In the genomic region with DNA sequence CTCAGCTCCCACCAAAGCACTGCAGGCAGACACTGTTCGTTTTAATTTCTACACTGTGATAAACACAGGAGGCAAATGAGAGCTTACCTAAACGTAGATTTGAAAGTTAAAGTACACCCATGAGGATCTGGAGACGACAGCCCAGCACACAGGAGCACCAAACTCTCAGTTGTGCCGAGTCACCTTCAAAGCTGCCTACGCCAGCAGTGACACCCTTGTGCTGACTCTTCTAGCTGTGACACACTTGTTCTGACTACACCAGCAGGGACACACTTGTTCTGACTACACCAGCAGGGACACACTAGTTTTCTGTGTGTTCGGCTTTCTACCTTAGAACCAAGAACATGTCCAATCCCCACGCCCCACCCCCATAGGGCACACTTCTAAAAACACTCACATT, we compare ENCODE assay signal across 25 mouse cellular contexts.
DNase-seq lines count a peak whose midpoint lies in the region; ATAC-seq and TF ChIP-seq lines count a peak whose summit lies in the region.
"Had no signal": no experiment of that assay in that cellular context is flagged by ENCODE, and none has a peak within 500 bp of the region (broad histone marks: within the 10 kb centered on the region; RNA-seq: fewer than 3 reads in every experiment).

No protein-coding gene starts in this region.

- H3K4me1 ChIP-seq in midbrain, embryonic 10.5 days, result peaks cover 17% of the 10 kb centered on the region
- no peaks in the 10 kb centered on the region for H3K4me1 ChIP-seq in midbrain, embryonic 14.5 days (ENCODE audit: control insufficient read depth, insufficient read depth, low read length)
- no peaks in the 10 kb centered on the region for H3K4me1 ChIP-seq in MEL (ENCODE audit: control insufficient read depth in 1 of 2, insufficient read depth in 2 of 2, low read length in 2 of 2)
- 0 out of 2 replicates have a peak, but pooled peaks cover 6% of the 10 kb centered on the region for H3K4me1 ChIP-seq in hindbrain, embryonic 13.5 days (replicated peaks)
- H3K4me1 ChIP-seq: forebrain, embryonic 13.5 days; forebrain, embryonic 15.5 days had no signal

- no peaks in the 10 kb centered on the region for H3K36me3 ChIP-seq in midbrain, embryonic 10.5 days
- no peaks in the 10 kb centered on the region for H3K36me3 ChIP-seq in midbrain, embryonic 14.5 days (ENCODE audit: control insufficient read depth, insufficient read depth, low read length)
- H3K36me3 ChIP-seq in MEL (ENCODE audit: control insufficient read depth in 1 of 2, insufficient read depth in 2 of 2, low read length in 2 of 2), result no peaks in the 10 kb centered on the region
- no peaks in the 10 kb centered on the region for H3K36me3 ChIP-seq in hindbrain, embryonic 13.5 days
- H3K36me3 ChIP-seq: embryonic facial prominence, embryonic 10.5 days; embryonic facial prominence, embryonic 12.5 days; forebrain, embryonic 15.5 days had no signal

- no peaks in the 10 kb centered on the region for H3K79me2 ChIP-seq in MEL (ENCODE audit: control insufficient read depth, insufficient read depth, low read length, poor library complexity)

- no peak for DNase-seq in frontal cortex, postnatal 36 days (ENCODE audit: low spot score in 2 of 2)
- no peak for DNase-seq in midbrain, embryonic 10.5 days (ENCODE audit: low spot score)
- DNase-seq in midbrain, embryonic 14.5 days, result no peak
- DNase-seq in MEL (ENCODE audit: low read depth, low spot score), result peak; percentile 39
- DNase-seq in kidney, postnatal 14 days, result no peak
- DNase-seq: adrenal gland, adult 8-10 months; adrenal gland, postnatal 14 days; adrenal gland, postnatal 36 days; B cell, adult 2 months; cerebellum, adult 11 months; cerebellum, adult 18-20 months; cerebellum, adult 8-10 months; cerebellum, adult 9-11 months; cerebellum, postnatal 14 days; cerebellum, postnatal 36 days; forebrain, postnatal 0 days had no signal

- peak; percentile 45 for ATAC-seq in frontal cortex, adult (ENCODE audit: low TSS enrichment)
- ATAC-seq in midbrain, embryonic 14.5 days (ENCODE audit: low FRiP score, low TSS enrichment), result no peak
- ATAC-seq in common myeloid progenitor, adult 5-6 weeks (replicated peaks; ENCODE audit: low read depth, poor library complexity, severe bottlenecking), result 0 out of 2 replicates have a peak, but pooled peaks have one; percentile 43
- ATAC-seq in hindbrain, embryonic 13.5 days (ENCODE audit: low FRiP score), result no peak
- ATAC-seq: activated CD4-positive, CD25-positive, alpha-beta regulatory T cell, adult 4 months; forebrain, embryonic 13.5 days; forebrain, embryonic 15.5 days; forebrain, postnatal 0 days; Patski had no signal

- no peak overlapping the region for H3K9ac ChIP-seq in midbrain, embryonic 14.5 days (replicated peaks; ENCODE audit: low read length)
- H3K9ac ChIP-seq in MEL (ENCODE audit: control insufficient read depth, low read depth, low read length, poor library complexity, severe bottlenecking), result no peak overlapping the region
- H3K9ac ChIP-seq in hindbrain, embryonic 13.5 days, result no peak overlapping the region
- H3K9ac ChIP-seq: embryonic facial prominence, embryonic 12.5 days; forebrain, embryonic 13.5 days; forebrain, embryonic 15.5 days; forebrain, postnatal 0 days had no signal

- no peak for TF ChIP-seq POLR2A in MEL (IDR thresholded peaks at IDR 0.05; ENCODE audit: control insufficient read depth in 1 of 2, insufficient read depth in 1 of 2, low read depth in 1 of 2, low read length in 2 of 2, poor library complexity in 1 of 2)

- TF ChIP-seq RAD21 in MEL (IDR thresholded peaks at IDR 0.05; ENCODE audit: low read depth, low read length), result no peak

- no peak overlapping the region for H3K4me2 ChIP-seq in midbrain, embryonic 14.5 days (ENCODE audit: low read length)
- H3K4me2 ChIP-seq in hindbrain, embryonic 13.5 days, result no peak overlapping the region
- H3K4me2 ChIP-seq: embryonic facial prominence, embryonic 12.5 days; forebrain, embryonic 13.5 days; forebrain, embryonic 15.5 days had no signal

- WGBS in midbrain, embryonic 10.5 days, result 83% methylated on average over 7 of the region's 7 CpGs
- 87% methylated on average over 7 of the region's 7 CpGs for WGBS in midbrain, embryonic 14.5 days
- WGBS in hindbrain, embryonic 13.5 days, result 84% methylated on average over 7 of the region's 7 CpGs

- H3K4me3 ChIP-seq in midbrain, embryonic 10.5 days, result no peak overlapping the region
- no peak overlapping the region for H3K4me3 ChIP-seq in midbrain, embryonic 14.5 days (replicated peaks; ENCODE audit: low read depth, low read length)
- no peak overlapping the region for H3K4me3 ChIP-seq in MEL (ENCODE audit: control insufficient read depth in 1 of 2, insufficient read depth in 1 of 2, low read depth in 2 of 2, low read length in 2 of 2)
- H3K4me3 ChIP-seq in hindbrain, embryonic 13.5 days, result no peak overlapping the region
- H3K4me3 ChIP-seq: embryonic facial prominence, embryonic 10.5 days; embryonic facial prominence, embryonic 12.5 days; forebrain, embryonic 13.5 days; forebrain, embryonic 15.5 days had no signal

- TF ChIP-seq CTCF in MEL (IDR thresholded peaks at IDR 0.05 in 2 of 3, conservative IDR thresholded peaks at IDR 0.05 in 1 of 3; ENCODE audit: control insufficient read depth in 1 of 3, insufficient read depth in 1 of 3, low read depth in 2 of 3, low read length in 3 of 3, poor library complexity in 1 of 3, severe bottlenecking in 1 of 3), result no peak

- H3K9me3 ChIP-seq in midbrain, embryonic 10.5 days (replicated peaks), result no peaks in the 10 kb centered on the region
- H3K9me3 ChIP-seq in midbrain, embryonic 14.5 days (ENCODE audit: control insufficient read depth, low read length), result no peaks in the 10 kb centered on the region
- H3K9me3 ChIP-seq in MEL (replicated peaks; ENCODE audit: insufficient read depth, low read length), result no peaks in the 10 kb centered on the region
- no peaks in the 10 kb centered on the region for H3K9me3 ChIP-seq in hindbrain, embryonic 13.5 days
- H3K9me3 ChIP-seq: embryonic facial prominence, embryonic 10.5 days; embryonic facial prominence, embryonic 12.5 days; forebrain, embryonic 13.5 days; forebrain, embryonic 15.5 days had no signal

- H3K27ac ChIP-seq in midbrain, embryonic 10.5 days (replicated peaks), result 0 out of 2 replicates have a peak overlapping the region, but pooled peaks have one; percentile 38
- H3K27ac ChIP-seq in midbrain, embryonic 14.5 days (replicated peaks; ENCODE audit: low read depth, low read length), result no peak overlapping the region
- H3K27ac ChIP-seq in MEL (ENCODE audit: control insufficient read depth, low read depth, low read length), result no peak overlapping the region
- no peak overlapping the region for H3K27ac ChIP-seq in hindbrain, embryonic 13.5 days
- H3K27ac ChIP-seq: embryonic facial prominence, embryonic 10.5 days; embryonic facial prominence, embryonic 12.5 days; forebrain, embryonic 13.5 days; forebrain, embryonic 15.5 days had no signal

- H3K27me3 ChIP-seq in midbrain, embryonic 10.5 days (ENCODE audit: low read depth, poor library complexity, severe bottlenecking), result no peaks in the 10 kb centered on the region
- H3K27me3 ChIP-seq in midbrain, embryonic 14.5 days (ENCODE audit: control insufficient read depth, insufficient read depth, low read length), result no peaks in the 10 kb centered on the region
- no peaks in the 10 kb centered on the region for H3K27me3 ChIP-seq in MEL (ENCODE audit: control insufficient read depth in 1 of 2, insufficient read depth in 2 of 2, low read length in 2 of 2)
- H3K27me3 ChIP-seq in hindbrain, embryonic 13.5 days, result no peaks in the 10 kb centered on the region
- H3K27me3 ChIP-seq: embryonic facial prominence, embryonic 12.5 days; forebrain, embryonic 13.5 days; forebrain, embryonic 15.5 days; Patski had no signal

- no peak for TF ChIP-seq EP300 in MEL (IDR thresholded peaks at IDR 0.05; ENCODE audit: low read depth in 1 of 2, low read length in 2 of 2)

TF ChIP-seq in MEL, 35 proteins besides CTCF, POLR2A, EP300 and RAD21:
- TF ChIP-seq MAX (IDR thresholded peaks at IDR 0.05; ENCODE audit: low read length) (no peak), KAT2A (conservative IDR thresholded peaks at IDR 0.05; ENCODE audit: low read depth, low read length) (no peak), TBP (IDR thresholded peaks at IDR 0.05; ENCODE audit: low read depth, low read length) (no peak), UBTF (IDR thresholded peaks at IDR 0.05; ENCODE audit: borderline replicate concordance, insufficient read depth, low read depth, low read length) (no peak), TAL1 (IDR thresholded peaks at IDR 0.05; ENCODE audit: low read length) (no peak), GATA1 (IDR thresholded peaks at IDR 0.05; ENCODE audit: low read depth, low read length) (no peak), ZKSCAN1 (IDR thresholded peaks at IDR 0.05; ENCODE audit: low read depth, low read length) (no peak), MEF2A (IDR thresholded peaks at IDR 0.05; ENCODE audit: extremely low read depth, insufficient replicate concordance, low read depth, low read length, poor library complexity, severe bottlenecking) (no peak), CHD2 (IDR thresholded peaks at IDR 0.05; ENCODE audit: low read length) (no peak)

Comparison
In these comparisons a context has a peak if more than half of its experiments do, and no peak if none do; other contexts are left out.
1. ATAC-seq: peak in frontal cortex, adult (single experiment) and common myeloid progenitor, adult 5-6 weeks (single experiment); none in midbrain, embryonic 14.5 days (single experiment) and hindbrain, embryonic 13.5 days (single experiment).